Mouse (Mus musculus) myocyte (in vitro differentiated cells): Measurements from ENCODE around the gene Gm38392. TPM values are rescaled to one million over a fixed set of nuclear protein-coding genes. Genes with fewer than 3 reads are reported as not detected.
"Not testable (repeated sequence)": the region's sequence is repeated elsewhere in the genome, so short reads cannot be mapped to it uniquely, and the experiment has no call there.

ENCODE experiments used
- H3K27me3 ChIP-seq: one replicate; pipeline ENCODE4 v1.6.1; 2011; ENCODE audit not compliant: control insufficient read depth, insufficient read depth, insufficient read length
- H3K36me3 ChIP-seq: one replicate; pipeline ENCODE4 v1.6.1; 2011; ENCODE audit not compliant: control insufficient read depth, insufficient read depth
- H3K4me2 ChIP-seq: one replicate; pipeline ENCODE4 v1.6.1; 2011; ENCODE audit warnings: low read depth, control low read depth
- H3K4me3 ChIP-seq: one replicate; pipeline ENCODE4 v1.5.1; 2011; ENCODE audit warnings: mild to moderate bottlenecking, control low read depth, moderate library complexity
- H3K79me2 ChIP-seq: one replicate; pipeline ENCODE4 v1.6.1; 2011; ENCODE audit not compliant: control insufficient read depth, insufficient read depth
- H3ac ChIP-seq: one replicate; pipeline ENCODE4 v1.6.1; 2011; ENCODE audit not compliant: control insufficient read depth, insufficient read length
- CEBPB ChIP-seq: IDR thresholded peaks from 2 replicates; pipeline ENCODE4 v1.6.1; 2011; ENCODE audit warnings: mild to moderate bottlenecking, moderate library complexity; ENCODE audit not compliant: poor library complexity, insufficient read depth, severe bottlenecking
- E2F4 ChIP-seq: IDR thresholded peaks from one replicate; pipeline ENCODE4 v1.6.1; 2011; ENCODE audit warnings: mild to moderate bottlenecking, control low read depth, moderate library complexity; ENCODE audit not compliant: insufficient read depth
- MAX ChIP-seq: IDR thresholded peaks from one replicate; pipeline ENCODE4 v1.6.1; 2011; ENCODE audit warnings: low read depth, mild to moderate bottlenecking, control low read depth
- MYOD1 ChIP-seq, 3 experiments: IDR thresholded peaks; one replicate each; pipeline ENCODE4 v1.6.1; 2011; ENCODE audit warnings: control low read depth in 2 of 3, low read depth in 2 of 3, mild to moderate bottlenecking in 2 of 3, moderate library complexity in 1 of 3; ENCODE audit not compliant: insufficient read length in 2 of 3, control insufficient read depth in 1 of 3
- MYOG ChIP-seq, 3 experiments: IDR thresholded peaks; one replicate each; pipeline ENCODE4 v1.6.1; 2011; ENCODE audit warnings: control low read depth in 2 of 3, low read depth in 2 of 3, mild to moderate bottlenecking in 2 of 3; ENCODE audit not compliant: insufficient read length in 2 of 3, control insufficient read depth in 1 of 3, insufficient read depth in 1 of 3
- POLR2A ChIP-seq: IDR thresholded peaks from one replicate; pipeline ENCODE4 v1.6.1; 2011; ENCODE audit warnings: low read depth, mild to moderate bottlenecking, control low read depth, moderate library complexity; ENCODE audit not compliant: insufficient read length
- POLR2AphosphoS2 ChIP-seq: IDR thresholded peaks from one replicate; pipeline ENCODE4 v1.6.1; 2011; ENCODE audit warnings: low read depth, control low read depth; ENCODE audit not compliant: insufficient read length
- REST ChIP-seq: IDR thresholded peaks from one replicate; pipeline ENCODE4 v1.6.1; 2011; ENCODE audit warnings: mild to moderate bottlenecking, control low read depth, moderate library complexity; ENCODE audit not compliant: insufficient read depth, insufficient read length
- SRF ChIP-seq: IDR thresholded peaks from one replicate; pipeline ENCODE4 v1.6.1; 2011; ENCODE audit warnings: low read depth; ENCODE audit not compliant: control insufficient read depth, insufficient read length
- TCF12 ChIP-seq: IDR thresholded peaks from one replicate; pipeline ENCODE4 v1.6.1; 2011; ENCODE audit warnings: mild to moderate bottlenecking, control low read depth; ENCODE audit not compliant: poor library complexity, insufficient read depth, severe bottlenecking
- TCF3 ChIP-seq: IDR thresholded peaks from one replicate; pipeline ENCODE4 v1.6.1; 2011; ENCODE audit warnings: low read depth, control low read depth; ENCODE audit not compliant: insufficient read length
- USF1 ChIP-seq: IDR thresholded peaks from one replicate; pipeline ENCODE4 v1.6.1; 2011; ENCODE audit warnings: low read depth, mild to moderate bottlenecking, control low read depth, moderate library complexity
- polyA plus RNA-seq: library from polyadenylated mRNA; unstranded; fragments of >200 nt; fragmentation: generic; extraction: Trizol; gene quantifications from one replicate; pipeline ENCODE4 v1.2.1, GENCODE M21; 2012; ENCODE audit warnings: missing spikeins

Gene Gm38392
- polyA plus RNA-seq, 1 experiment = 0.06 TPM

GRCm38 (mm10) chr3:88281141-88281916, 5.7 kb downstream of the Gm38392 start:
- not testable (repeated sequence) for H3K4me2 ChIP-seq, H3K27me3 ChIP-seq, H3K36me3 ChIP-seq, H3K4me3 ChIP-seq, H3ac ChIP-seq, H3K79me2 ChIP-seq

- Histone ChIP-seq H3K4me3 (no peak overlapping the region), H3K4me2 (no peak overlapping the region), H3ac (no peak overlapping the region), H3K27me3 (peaks cover 9% of the 10 kb centered on the region), H3K79me2 (no peaks in the 10 kb centered on the region), H3K36me3 (no peaks in the 10 kb centered on the region)
- TF ChIP-seq CEBPB = no peak
- TF ChIP-seq TCF12 = no peak
- no peak for TF ChIP-seq SRF
- no peak for TF ChIP-seq POLR2A
- no peak for TF ChIP-seq MAX
- TF ChIP-seq MYOG (IDR thresholded peaks at IDR 0.05; ENCODE audit: control insufficient read depth in 1 of 3, insufficient read depth in 1 of 3, insufficient read length in 2 of 3, low read depth in 2 of 3) = no peak
- TF ChIP-seq E2F4 = no peak
- TF ChIP-seq REST = no peak
- no peak for TF ChIP-seq TCF3
- TF ChIP-seq POLR2AphosphoS2 = no peak
Observed at GRCm38 (mm10) chr3:88280035-88280434, 7.0 kb downstream of the Gm38392 start.

GRCm38 (mm10) chr3:88276529-88277143, 10.4 kb downstream of the Gm38392 start:
- Histone ChIP-seq H3ac (no peak overlapping the region), H3K4me2 (no peak overlapping the region), H3K36me3 (no peaks in the 10 kb centered on the region), H3K27me3 (peaks cover 9% of the 10 kb centered on the region), H3K79me2 (no peaks in the 10 kb centered on the region), H3K4me3 (no peak overlapping the region)
- no peak for TF ChIP-seq TCF3
- TF ChIP-seq USF1 = no peak

GRCm38 (mm10) chr3:88276121-88276520, 10.9 kb downstream of the Gm38392 start:
- Histone ChIP-seq H3K79me2 (no peaks in the 10 kb centered on the region), H3K4me3 (no peak overlapping the region), H3K27me3 (peaks cover 9% of the 10 kb centered on the region), H3K36me3 (no peaks in the 10 kb centered on the region), H3ac (no peak overlapping the region), H3K4me2 (no peak overlapping the region)
- TF ChIP-seq TCF12 = no peak
- TF ChIP-seq E2F4 = no peak
- no peak for TF ChIP-seq POLR2A
- no peak for TF ChIP-seq REST
- TF ChIP-seq MYOD1 (IDR thresholded peaks at IDR 0.05; ENCODE audit: control insufficient read depth in 1 of 3, insufficient read length in 2 of 3, low read depth in 2 of 3) = no peak
- TF ChIP-seq USF1 = no peak
- TF ChIP-seq MYOG (IDR thresholded peaks at IDR 0.05; ENCODE audit: control insufficient read depth in 1 of 3, insufficient read depth in 1 of 3, insufficient read length in 2 of 3, low read depth in 2 of 3) = no peak
- no peak for TF ChIP-seq MAX
- TF ChIP-seq POLR2AphosphoS2 = no peak
- no peak for TF ChIP-seq CEBPB

GRCm38 (mm10) chr3:88274002-88274401, 13.0 kb downstream of the Gm38392 start:
- no peak for TF ChIP-seq REST
- TF ChIP-seq MAX = no peak
- no peak for TF ChIP-seq USF1
- no peak for TF ChIP-seq MYOD1 (IDR thresholded peaks at IDR 0.05; ENCODE audit: control insufficient read depth in 1 of 3, insufficient read length in 2 of 3, low read depth in 2 of 3)
- no peak for TF ChIP-seq E2F4
- TF ChIP-seq MYOG (IDR thresholded peaks at IDR 0.05; ENCODE audit: control insufficient read depth in 1 of 3, insufficient read depth in 1 of 3, insufficient read length in 2 of 3, low read depth in 2 of 3) = no peak
- TF ChIP-seq TCF3 = no peak
- no peak for TF ChIP-seq POLR2AphosphoS2
- TF ChIP-seq CEBPB = no peak
- no peak for TF ChIP-seq TCF12
- TF ChIP-seq POLR2A = no peak
- TF ChIP-seq SRF = no peak
- peaks cover 7% of the 10 kb centered on the region for H3K27me3 ChIP-seq
- no peak overlapping the region for H3ac ChIP-seq
- no peaks in the 10 kb centered on the region for H3K79me2 ChIP-seq
- no peak overlapping the region for H3K4me3 ChIP-seq
- no peaks in the 10 kb centered on the region for H3K36me3 ChIP-seq
- no peak overlapping the region for H3K4me2 ChIP-seq
